Mouse (Mus musculus) kidney, embryonic 14.5 days (tissue): ENCODE results near the gene Tk1. TPM values are rescaled to one million over a fixed set of nuclear protein-coding genes. Genes with fewer than 3 reads are reported as not detected.

Source experiments
- polyA plus RNA-seq: library from polyadenylated mRNA; unstranded; fragments of >200 nt; fragmentation: Nextera tagmentation; extraction: Ambion mirVana; gene quantifications from 2 replicates; pipeline ENCODE4 v1.2.1, GENCODE M21; 2014

The Tk1 gene
- polyA plus RNA-seq, 1 experiment from 2014 or later = 129 TPM

Other genes with a start within 250 kb of the Tk1 start
- 11.5 and 13.2 TPM in 2 replicates for gene Tnrc6c, start 171.8 kb downstream of the Tk1 start, polyA plus RNA-seq
- gene Tmc8, start 44.0 kb downstream of the Tk1 start, polyA plus RNA-seq = 1.3 and 3.4 TPM in 2 replicates
- gene Tmc6, start 43.9 kb downstream of the Tk1 start, polyA plus RNA-seq = 22.6 and 27.2 TPM in 2 replicates
- not detected in 2 replicates for gene 6030468B19Rik, start 28.4 kb downstream of the Tk1 start, polyA plus RNA-seq
- 0.58 and 0.59 TPM in 2 replicates for gene Gm20708, start 16.4 kb downstream of the Tk1 start, polyA plus RNA-seq
- 75.1 and 85.7 TPM in 2 replicates for gene Syngr2, start 16.4 kb downstream of the Tk1 start, polyA plus RNA-seq
- gene Afmid, start 168 bp downstream of the Tk1 start, polyA plus RNA-seq = 3.6 and 4.1 TPM in 2 replicates
- 350 and 420 TPM in 2 replicates for gene Birc5, start 23.2 kb upstream of the Tk1 start, polyA plus RNA-seq
- not detected in 2 replicates for gene Tmem235, start 34.7 kb upstream of the Tk1 start, polyA plus RNA-seq
- gene Tha1, start 47.4 kb upstream of the Tk1 start, polyA plus RNA-seq = 4.3 and 5.1 TPM in 2 replicates
- gene Socs3, start 144.0 kb upstream of the Tk1 start, polyA plus RNA-seq = 6.7 and 9.6 TPM in 2 replicates
- gene Pgs1, start 160.2 kb upstream of the Tk1 start, polyA plus RNA-seq = 30.0 and 37.5 TPM in 2 replicates